Mouse (Mus musculus) CD4-positive naive resting alpha-beta T cell, adult 57 days (primary cell): Measurements from ENCODE around the gene Hoxc6. TPM values are rescaled to one million over a fixed set of nuclear protein-coding genes. Genes with fewer than 3 reads are reported as not detected.

Experiments
- total RNA-seq: library from RNA; stranded (reverse); gene quantifications from one replicate; pipeline ENCODE4 v1.2.4, GENCODE M21; 2023

Hoxc6 gene
- not detected for total RNA-seq

GRCm38 (mm10) chr15:102997939-102998355 is at the start of gene Hoxc6:
Gene Hoxc6, plus strand, starts transcription at chr15:102998257.

GRCm38 (mm10) chr15:102954192-102955006 is 43.7 kb upstream of the Hoxc6 start, which contains the start of gene Hoxc11:
Gene Hoxc11, plus strand, starts transcription at chr15:102954427.

GRCm38 (mm10) chr15:102966776-102967311 is 31.2 kb upstream of the Hoxc6 start, which contains the start of gene Hoxc10:
Gene Hoxc10, plus strand, starts transcription at chr15:102966796.

GRCm38 (mm10) chr15:102967312-102967510 is 30.8 kb upstream of the Hoxc6 start, which contains the start of gene Hoxc5:
Gene Hoxc5, plus strand, starts transcription at chr15:102967443.

GRCm38 (mm10) chr15:102976171-102976570 is 21.9 kb upstream of the Hoxc6 start, which contains the start of gene Hoxc9:
Gene Hoxc9, plus strand, starts transcription at chr15:102976439.

GRCm38 (mm10) chr15:102990461-102991397 is 7.3 kb upstream of the Hoxc6 start, which contains the start of gene Hoxc8:
Gene Hoxc8, plus strand, starts transcription at chr15:102990607.

GRCm38 (mm10) chr15:103018636-103019035 is 20.6 kb downstream of the Hoxc6 start, which contains the start of gene Hoxc4:
Gene Hoxc4, plus strand, starts transcription at chr15:103018934.

Other genes with a start within 250 kb of the Hoxc6 start
- gene Hoxc13, start 77.2 kb upstream of the Hoxc6 start, total RNA-seq = not detected
- gene Hoxc12, start 61.5 kb upstream of the Hoxc6 start, total RNA-seq = not detected
- not detected for gene Hoxc11, start 43.8 kb upstream of the Hoxc6 start, total RNA-seq
- gene Hoxc10, start 31.5 kb upstream of the Hoxc6 start, total RNA-seq = not detected
- gene Hoxc5, start 30.8 kb upstream of the Hoxc6 start, total RNA-seq = not detected
- gene Hoxc9, start 21.8 kb upstream of the Hoxc6 start, total RNA-seq = not detected
- not detected for gene Hoxc8, start 7.7 kb upstream of the Hoxc6 start, total RNA-seq
- not detected for gene Hoxc4, start 20.7 kb downstream of the Hoxc6 start, total RNA-seq
- 10.8 TPM for gene Smug1, start 168.8 kb downstream of the Hoxc6 start, total RNA-seq
- 19.2 TPM for gene Cbx5, start 241.6 kb downstream of the Hoxc6 start, total RNA-seq
- gene Hnrnpa1, start 242.2 kb downstream of the Hoxc6 start, total RNA-seq = 567 TPM